8 mouse cellular contexts compared by ENCODE assay signal in genomic region chr12:3807548-3808395, GRCm38 (mm10). TPM values are rescaled to one million over a fixed set of nuclear protein-coding genes. Genes with fewer than 3 reads are reported as not detected.
DNase-seq lines count a peak whose midpoint lies in the region; ATAC-seq and TF ChIP-seq lines count a peak whose summit lies in the region.

No protein-coding gene starts in this region.

- H3K36me3 ChIP-seq in heart, embryonic 12.5 days: no peaks in the 10 kb centered on the region
- no peaks in the 10 kb centered on the region for H3K36me3 ChIP-seq in kidney, embryonic 16.5 days (ENCODE audit: insufficient read depth, low read length)
- H3K36me3 ChIP-seq in lung, embryonic 14.5 days (ENCODE audit: insufficient read depth): 0 out of 2 replicates have a peak, but pooled peaks cover 3% of the 10 kb centered on the region

- under 1% methylated on average over 73 of the region's 105 CpGs for WGBS in heart, embryonic 12.5 days
- 1% methylated on average over 36 of the region's 105 CpGs for WGBS in kidney, embryonic 16.5 days
- WGBS in lung, embryonic 14.5 days: under 1% methylated on average over 82 of the region's 105 CpGs

- H3K4me3 ChIP-seq in heart, embryonic 12.5 days: peak overlapping the region; percentile 96
- H3K4me3 ChIP-seq in kidney, embryonic 16.5 days (ENCODE audit: low read length): peak overlapping the region; percentile 86
- H3K4me3 ChIP-seq in lung, embryonic 14.5 days (ENCODE audit: low read depth, low read length): peak overlapping the region; percentile 83

- H3K9ac ChIP-seq in heart, embryonic 12.5 days: peak overlapping the region; percentile 98
- peak overlapping the region; percentile 96 for H3K9ac ChIP-seq in kidney, embryonic 16.5 days (replicated peaks; ENCODE audit: low read length)
- H3K9ac ChIP-seq in lung, embryonic 14.5 days: peak overlapping the region; percentile 93

- DNase-seq in 3134 (ENCODE audit: extremely low read depth, insufficient read length, low spot score) (peak; percentile 21), Patski (ENCODE audit: low read depth, low spot score) (no peak)
- DNase-seq in embryo, embryonic 11 days: peak; percentile 63
- DNase-seq in lung, embryonic 14.5 days: peak; percentile 83
- DNase-seq in ovary, postnatal 10 days (ENCODE audit: low spot score): peak; percentile 60
- DNase-seq in thymus, postnatal 36 days: peak; percentile 66 to 77

- CTCF ChIA-PET in Patski (lab: Charles Lee): interaction anchor here (1.4 kb wide), 1 partner anchor 24 kb away, joined by 3 read pairs; no protein-coding TSS in a partner anchor

- in situ Hi-C loops in Patski (cut with MboI; ENCODE audit: low pct_unique_long_range_greater_than_20kb): loop anchor here (10.0 kb wide), 1 partner anchor 113 kb away; no protein-coding TSS in a partner anchor

- no peaks in the 10 kb centered on the region for H3K9me3 ChIP-seq in heart, embryonic 12.5 days (replicated peaks)
- no peaks in the 10 kb centered on the region for H3K9me3 ChIP-seq in kidney, embryonic 16.5 days (ENCODE audit: low read length)
- no peaks in the 10 kb centered on the region for H3K9me3 ChIP-seq in lung, embryonic 14.5 days (ENCODE audit: low read depth, low read length)

- H3K4me2 ChIP-seq in heart, embryonic 12.5 days: peak overlapping the region; percentile 79
- peak overlapping the region; percentile 81 for H3K4me2 ChIP-seq in kidney, embryonic 16.5 days (replicated peaks; ENCODE audit: low read depth, low read length)
- H3K4me2 ChIP-seq in lung, embryonic 14.5 days: peak overlapping the region; percentile 79

- no peaks in the 10 kb centered on the region for H3K27me3 ChIP-seq in Patski
- H3K27me3 ChIP-seq in heart, embryonic 12.5 days (replicated peaks): peaks cover 3% of the 10 kb centered on the region; the same call in 1 of the 2 replicates
- no peaks in the 10 kb centered on the region for H3K27me3 ChIP-seq in kidney, embryonic 16.5 days (ENCODE audit: insufficient read depth, low read length)
- no peaks in the 10 kb centered on the region for H3K27me3 ChIP-seq in lung, embryonic 14.5 days (ENCODE audit: insufficient read depth, low read length)

- no peak for TF ChIP-seq CTCF in Patski (IDR thresholded peaks at IDR 0.05)
- no peak for TF ChIP-seq CTCF in lung, embryonic 14.5 days (IDR thresholded peaks at IDR 0.05; ENCODE audit: low read depth)

- H3K4me1 ChIP-seq in heart, embryonic 12.5 days (replicated peaks): peaks cover 52% of the 10 kb centered on the region
- H3K4me1 ChIP-seq in kidney, embryonic 16.5 days (ENCODE audit: insufficient read depth, low read length): peaks cover 53% of the 10 kb centered on the region
- peaks cover 44% of the 10 kb centered on the region for H3K4me1 ChIP-seq in lung, embryonic 14.5 days (ENCODE audit: insufficient read depth)

- POLR2A ChIA-PET in Patski (lab: Charles Lee): no interaction called here

- ATAC-seq in Patski: peak; percentile 24
- ATAC-seq in heart, embryonic 12.5 days (ENCODE audit: insufficient number of reproducible peaks, low FRiP score): peak; percentile 44
- ATAC-seq in kidney, embryonic 16.5 days (ENCODE audit: low FRiP score, low TSS enrichment): peak; percentile 53
- ATAC-seq in lung, embryonic 14.5 days (ENCODE audit: insufficient read depth): peak; percentile 44

- peak overlapping the region; percentile 99 for H3K27ac ChIP-seq in heart, embryonic 12.5 days (ENCODE audit: poor library complexity, severe bottlenecking)
- peak overlapping the region; percentile 98 for H3K27ac ChIP-seq in kidney, embryonic 16.5 days (ENCODE audit: low read length)
- H3K27ac ChIP-seq in lung, embryonic 14.5 days (ENCODE audit: low read depth): peak overlapping the region; percentile 97

RNA-seq across cellular contexts. Expression of gene Dnmt3a, which starts 2.0 kb away (rescaled TPM):
- 13.3 TPM for polyA plus RNA-seq in Patski (2021)
- polyA plus RNA-seq in heart, embryonic 12.5 days (2016; fragmentation: Nextera tagmentation; extraction: Ambion mirVana): 139 and 142 TPM in 2 replicates
- polyA plus RNA-seq in kidney, embryonic 16.5 days (2015; fragmentation: Nextera tagmentation; extraction: Ambion mirVana): 82.9 and 88.1 TPM in 2 replicates
- polyA plus RNA-seq in lung, embryonic 14.5 days (2014; fragmentation: Nextera tagmentation; extraction: Ambion mirVana): 88.0 and 95.5 TPM in 2 replicates
